Mouse (Mus musculus) 3134 (cell line): ENCODE data around the gene Trim14.

Experiments
- DNase-seq: peaks from one replicate; pipeline ENCODE4 v3.0.0-alpha.2; 2011; ENCODE audit warnings: low spot score; ENCODE audit not compliant: insufficient read length; ENCODE audit errors: extremely low read depth

Gene Trim14

DNA sequence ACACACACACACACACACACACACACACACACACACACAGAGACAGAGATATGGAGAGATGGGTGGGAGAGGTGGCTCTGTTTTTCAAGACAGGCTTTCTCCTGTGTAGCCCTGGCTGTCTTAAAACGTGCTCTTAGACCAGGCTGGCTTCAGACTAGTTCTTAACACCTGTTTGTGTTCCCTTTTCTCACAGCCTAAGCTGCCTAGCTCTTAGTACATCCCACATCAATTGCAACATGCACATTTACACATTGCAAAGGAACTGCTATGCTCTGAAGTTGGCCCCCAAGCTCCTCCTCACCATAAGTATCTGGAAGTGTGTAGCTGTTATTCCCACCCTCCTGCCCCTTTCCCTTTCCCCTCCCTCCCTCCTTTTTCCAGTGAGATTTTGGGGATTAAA, 88.5 kb downstream of the Trim14 start:
- DNase-seq: no peak

DNA sequence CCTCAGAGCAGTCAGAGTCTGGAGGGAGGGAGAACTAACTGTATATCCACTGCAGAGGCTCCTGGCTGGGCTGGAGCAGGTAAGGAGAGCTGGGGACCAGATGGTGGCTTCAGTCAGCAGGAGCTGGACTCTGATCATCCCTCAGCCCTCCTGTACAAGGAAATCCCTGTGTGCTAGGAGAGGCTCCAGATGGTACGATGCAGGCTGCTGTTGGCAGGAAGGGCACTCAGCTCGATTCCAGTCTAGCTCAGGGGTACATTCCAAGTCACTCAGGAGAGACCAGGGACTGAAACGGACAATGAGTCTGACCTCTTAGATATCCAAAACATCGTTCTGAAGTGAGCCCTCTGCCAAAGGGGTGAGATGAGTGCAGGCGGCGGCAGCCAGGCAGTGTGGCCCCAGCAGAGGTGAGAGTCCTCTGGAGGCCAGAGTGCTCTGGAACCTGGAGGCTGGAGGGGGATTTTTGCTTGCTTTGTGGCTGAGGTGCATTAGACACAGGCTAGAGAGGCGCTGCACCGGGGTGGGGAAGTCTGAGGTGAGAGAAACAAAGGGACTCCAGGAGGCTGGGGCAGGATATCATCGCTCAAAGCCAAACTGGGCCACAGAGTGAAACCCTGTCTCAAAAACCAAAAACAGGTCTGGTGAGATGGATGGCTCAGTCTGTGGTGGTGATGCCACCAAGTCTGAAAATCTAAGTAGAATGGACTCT, 90.5 kb downstream of the Trim14 start:
- no peak for DNase-seq
